Mouse (Mus musculus) neural tube, embryonic 13.5 days (tissue): Measurements from ENCODE around the gene Dusp23. TPM values are rescaled to one million over a fixed set of nuclear protein-coding genes. Genes with fewer than 3 reads are reported as not detected.

Experiments
- ATAC-seq: fragments of 200-750 bp; cut with Nextera tagmentation; 2 replicates; pipeline ENCODE4 v1.8.0; 2017; ENCODE audit warnings: low read depth, mild to moderate bottlenecking, moderate TSS enrichment, moderate library complexity
- H3K27ac ChIP-seq: fragments of 300-500 bp; sonication (generic); replicated peaks from 2 replicates; pipeline ENCODE4 v1.5.1; 2015; ENCODE audit warnings: moderate library complexity, mild to moderate bottlenecking, inconsistent platforms
- H3K27me3 ChIP-seq: fragments of 300-500 bp; sonication (generic); 2 replicates; pipeline ENCODE4 v1.6.1; 2015; ENCODE audit warnings: mild to moderate bottlenecking, inconsistent platforms
- H3K36me3 ChIP-seq: fragments of 300-500 bp; sonication (generic); 2 replicates; pipeline ENCODE4 v1.6.1; 2015; ENCODE audit warnings: mild to moderate bottlenecking, inconsistent platforms
- H3K4me1 ChIP-seq: fragments of 300-500 bp; sonication (generic); replicated peaks from 2 replicates; pipeline ENCODE4 v1.6.1; 2015; ENCODE audit warnings: inconsistent platforms
- H3K4me2 ChIP-seq: fragments of 300-500 bp; sonication (generic); 2 replicates; pipeline ENCODE4 v1.6.1; 2015; ENCODE audit warnings: inconsistent platforms, mild to moderate bottlenecking, moderate library complexity
- H3K4me3 ChIP-seq: fragments of 300-500 bp; sonication (generic); 2 replicates; pipeline ENCODE4 v1.5.1; 2015; ENCODE audit warnings: mild to moderate bottlenecking, inconsistent platforms
- H3K9ac ChIP-seq: fragments of 300-500 bp; sonication (generic); 2 replicates; pipeline ENCODE4 v1.6.1; 2015; ENCODE audit warnings: moderate library complexity, mild to moderate bottlenecking, inconsistent platforms
- H3K9me3 ChIP-seq: fragments of 300-500 bp; sonication (generic); 2 replicates; pipeline ENCODE4 v1.6.1; 2016; ENCODE audit warnings: inconsistent platforms
- WGBS: fragments of 180-500 bp; shearing (Covaris S2); methylation state at CpG from one replicate; pipeline ENCODE4 v1.1.7; 2015; 5-methylcytosine and 5-hydroxymethylcytosine counted together
- polyA plus RNA-seq: library from polyadenylated mRNA; unstranded; fragments of >200 nt; fragmentation: Nextera tagmentation; extraction: Ambion mirVana; gene quantifications from 2 replicates; pipeline ENCODE4 v1.2.1, GENCODE M21; 2015

Gene Dusp23
- polyA plus RNA-seq, 1 experiment from 2014 or later, result 20.1 TPM

DNA sequence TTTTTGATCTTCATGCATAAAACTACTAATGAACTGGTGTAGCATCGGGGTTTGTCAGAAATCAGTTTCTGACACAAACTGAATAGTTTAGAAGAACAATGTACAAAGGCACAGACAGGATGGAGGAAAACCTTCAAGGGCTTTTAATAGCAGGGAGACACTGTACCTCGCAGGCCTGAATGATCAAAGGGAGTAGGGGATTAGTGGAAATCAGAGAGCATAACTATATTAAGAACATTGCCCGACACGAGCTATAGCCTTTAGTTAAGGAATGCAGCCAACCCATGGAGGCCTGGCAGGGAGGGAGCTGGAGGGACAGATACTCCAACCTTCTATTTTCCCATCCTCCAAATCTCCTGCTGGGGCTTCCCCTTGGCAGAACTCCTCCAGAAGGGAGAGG is 14.5 kb upstream of the Dusp23 start:
- H3K27me3 ChIP-seq, result no peaks in the 10 kb centered on the region
- ATAC-seq, result no peak
- no peak overlapping the region for H3K9ac ChIP-seq
- no peak overlapping the region for H3K27ac ChIP-seq
- 68% methylated on average over 4 of the region's 4 CpGs for WGBS
- H3K36me3 ChIP-seq, result no peaks in the 10 kb centered on the region
- no peak overlapping the region for H3K4me2 ChIP-seq
- no peaks in the 10 kb centered on the region for H3K4me1 ChIP-seq
- H3K9me3 ChIP-seq, result no peaks in the 10 kb centered on the region
- H3K4me3 ChIP-seq, result no peak overlapping the region

DNA sequence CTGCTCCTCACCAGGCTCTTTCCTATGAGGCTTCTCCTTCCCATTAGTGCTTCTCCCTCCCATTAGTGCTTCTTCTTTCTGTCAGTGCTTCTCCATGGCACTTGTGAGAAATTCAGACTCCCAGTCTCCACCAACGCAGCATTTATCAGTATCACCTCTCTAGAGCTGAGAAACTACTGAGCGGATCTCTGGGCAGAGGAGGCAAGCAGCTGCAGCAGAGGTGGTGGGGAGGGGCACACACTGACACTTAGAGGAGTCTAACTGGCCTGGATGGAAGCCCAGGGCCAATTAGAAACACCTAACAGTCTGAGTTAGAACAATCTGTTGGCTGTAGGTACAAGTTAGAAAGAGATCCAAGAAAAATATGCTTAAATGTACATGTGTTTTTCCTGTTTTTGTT is 6.0 kb upstream of the Dusp23 start:
- Histone ChIP-seq H3K4me1 (peaks cover 10% of the 10 kb centered on the region; the same call in 1 of the 2 replicates), H3K9me3 (no peaks in the 10 kb centered on the region), H3K27me3 (no peaks in the 10 kb centered on the region), H3K36me3 (no peaks in the 10 kb centered on the region), H3K27ac (no peak overlapping the region), H3K9ac (no peak overlapping the region), H3K4me2 (no peak overlapping the region), H3K4me3 (no peak overlapping the region)
- 73% methylated on average over 2 of the region's 2 CpGs for WGBS
- no peak for ATAC-seq

DNA sequence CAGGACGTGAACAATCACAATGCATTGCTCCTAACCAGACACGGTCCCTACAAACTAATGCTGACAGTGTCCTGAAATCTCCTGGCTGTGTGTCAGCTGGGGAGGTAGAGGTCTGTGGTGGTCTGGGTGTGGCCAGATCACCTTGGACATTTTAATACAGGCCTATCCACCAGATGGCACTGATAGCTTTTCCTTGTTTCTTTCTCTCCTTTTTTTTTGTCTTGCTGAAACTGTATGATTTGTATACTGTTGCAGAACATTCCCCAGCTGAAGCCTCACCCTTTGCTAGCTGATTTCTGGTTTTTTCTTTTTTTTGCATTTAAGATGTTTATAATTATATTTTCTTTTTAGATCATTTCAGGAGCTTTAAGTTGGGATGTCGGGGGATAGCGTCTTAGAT is 5.0 kb upstream of the Dusp23 start:
- H3K4me2 ChIP-seq, result no peak overlapping the region
- H3K4me1 ChIP-seq, result peaks cover 10% of the 10 kb centered on the region; the same call in 1 of the 2 replicates
- H3K27ac ChIP-seq, result no peak overlapping the region
- WGBS, result 66% methylated on average over 4 of the region's 4 CpGs
- no peaks in the 10 kb centered on the region for H3K27me3 ChIP-seq
- no peaks in the 10 kb centered on the region for H3K36me3 ChIP-seq
- ATAC-seq, result no peak
- H3K9ac ChIP-seq, result no peak overlapping the region
- no peaks in the 10 kb centered on the region for H3K9me3 ChIP-seq
- H3K4me3 ChIP-seq, result no peak overlapping the region

DNA sequence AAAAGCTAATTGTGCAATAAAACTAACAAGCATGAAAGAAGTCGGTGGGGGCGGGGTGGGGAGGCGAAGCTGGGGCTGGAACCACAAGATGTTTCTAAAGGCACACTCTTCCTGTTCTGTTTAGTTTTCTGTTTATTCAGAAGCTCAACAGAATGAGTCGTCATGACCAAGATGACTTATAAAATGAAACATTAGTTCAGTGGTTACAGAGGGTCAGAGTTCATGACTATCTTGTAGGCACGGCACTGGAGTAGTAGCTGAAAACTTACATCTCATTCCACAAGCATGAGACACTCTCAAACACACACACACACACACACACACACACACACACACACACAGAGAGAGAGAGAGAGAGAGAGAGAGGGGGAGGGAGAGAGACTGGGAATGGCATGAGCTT is 3.5 kb upstream of the Dusp23 start:
- Histone ChIP-seq H3K27me3 (no peaks in the 10 kb centered on the region), H3K4me3 (no peak overlapping the region), H3K27ac (no peak overlapping the region), H3K4me2 (no peak overlapping the region), H3K36me3 (no peaks in the 10 kb centered on the region), H3K9me3 (no peaks in the 10 kb centered on the region), H3K9ac (no peak overlapping the region), H3K4me1 (peaks cover 16% of the 10 kb centered on the region)
- WGBS, result 88% methylated on average over 5 of the region's 5 CpGs
- ATAC-seq, result no peak

- 41% methylated on average over 4 of the region's 4 CpGs for WGBS
These were observed 2.5 kb upstream of the Dusp23 start for GRCm38 (mm10) chr1:172635258-172635657.

GRCm38 (mm10) chr1:172634136-172634535 is 1.4 kb upstream of the Dusp23 start:
- ATAC-seq, result no peak
- Histone ChIP-seq H3K4me3 (no peak overlapping the region), H3K36me3 (no peaks in the 10 kb centered on the region), H3K9me3 (no peaks in the 10 kb centered on the region), H3K4me2 (no peak overlapping the region), H3K27me3 (no peaks in the 10 kb centered on the region), H3K27ac (peak overlapping the region; percentile 25; the same call in 1 of the 2 replicates), H3K4me1 (peaks cover 19% of the 10 kb centered on the region), H3K9ac (no peak overlapping the region)
- WGBS, result 89% methylated on average over 2 of the region's 2 CpGs

More at GRCm38 (mm10) chr1:172635258-172635657, 2.5 kb upstream of the Dusp23 start:
- ATAC-seq, result no peak
- Histone ChIP-seq H3K9ac (no peak overlapping the region), H3K27ac (0 out of 2 replicates have a peak overlapping the region, but pooled peaks have one; percentile 23), H3K4me1 (peaks cover 16% of the 10 kb centered on the region), H3K36me3 (no peaks in the 10 kb centered on the region), H3K9me3 (no peaks in the 10 kb centered on the region), H3K27me3 (no peaks in the 10 kb centered on the region), H3K4me2 (0 out of 2 replicates have a peak overlapping the region, but pooled peaks have one; percentile 4), H3K4me3 (no peak overlapping the region)

GRCm38 (mm10) chr1:172631721-172632120 is 1.0 kb downstream of the Dusp23 start:
- 84% methylated on average over 5 of the region's 5 CpGs for WGBS
- H3K9ac ChIP-seq, result no peak overlapping the region
- peak overlapping the region; percentile 75 for H3K4me2 ChIP-seq

GRCm38 (mm10) chr1:172629831-172630230 is 2.9 kb downstream of the Dusp23 start:
- 80% methylated on average over 7 of the region's 7 CpGs for WGBS
- Histone ChIP-seq H3K9me3 (no peaks in the 10 kb centered on the region), H3K27ac (no peak overlapping the region), H3K27me3 (no peaks in the 10 kb centered on the region), H3K4me3 (no peak overlapping the region), H3K9ac (no peak overlapping the region), H3K4me2 (no peak overlapping the region), H3K4me1 (peaks cover 14% of the 10 kb centered on the region), H3K36me3 (no peaks in the 10 kb centered on the region)
- no peak for ATAC-seq

More at GRCm38 (mm10) chr1:172631721-172632120, 1.0 kb downstream of the Dusp23 start:
- Histone ChIP-seq H3K4me1 (peaks cover 19% of the 10 kb centered on the region), H3K27me3 (no peaks in the 10 kb centered on the region), H3K36me3 (no peaks in the 10 kb centered on the region), H3K4me3 (peak overlapping the region; percentile 78; the same call in 1 of the 2 replicates), H3K9me3 (no peaks in the 10 kb centered on the region), H3K27ac (no peak overlapping the region)
- no peak for ATAC-seq

DNA sequence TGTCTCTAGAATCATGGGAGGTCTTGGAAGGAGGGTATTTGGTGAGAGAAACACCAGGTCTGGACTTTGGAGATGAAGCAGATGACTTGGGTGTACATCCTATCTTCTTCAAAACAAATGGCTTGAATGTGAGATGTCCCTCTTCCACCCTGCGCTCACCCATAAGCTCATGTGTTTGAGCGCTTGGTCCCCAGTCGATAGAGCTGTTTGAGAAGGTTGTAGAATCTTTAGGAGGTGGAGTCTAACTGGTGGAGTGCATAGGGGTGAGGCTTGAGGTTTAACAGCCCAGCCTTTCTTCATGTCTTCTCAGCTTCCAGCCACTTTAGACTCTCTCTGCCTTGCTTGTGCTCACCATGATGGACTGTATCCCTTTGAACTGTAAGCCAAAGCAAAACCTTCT is 6.5 kb downstream of the Dusp23 start:
- H3K9ac ChIP-seq, result no peak overlapping the region
- 93% methylated on average over 3 of the region's 3 CpGs for WGBS

DNA sequence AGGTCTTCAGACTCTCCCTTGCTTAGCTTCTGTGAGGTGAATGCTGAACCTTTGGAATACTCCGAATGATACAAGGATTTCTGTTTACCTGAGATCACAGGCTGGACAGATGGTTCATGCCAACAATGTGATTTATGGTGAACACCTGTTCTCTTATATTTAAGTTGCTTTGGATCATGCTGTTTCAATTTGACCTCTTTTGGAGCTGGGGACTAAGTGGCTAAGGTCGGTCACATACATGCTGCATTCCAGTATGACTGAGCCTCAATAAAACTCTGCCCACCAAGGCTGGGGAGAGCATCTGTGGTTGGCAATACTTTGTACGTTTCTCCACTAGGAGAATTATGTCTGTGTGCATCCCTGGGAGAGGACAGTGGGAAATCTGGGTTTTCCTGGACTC is 8.7 kb downstream of the Dusp23 start:
- no peaks in the 10 kb centered on the region for H3K4me1 ChIP-seq
- no peaks in the 10 kb centered on the region for H3K9me3 ChIP-seq
- no peak overlapping the region for H3K4me3 ChIP-seq
- H3K4me2 ChIP-seq, result no peak overlapping the region
- H3K9ac ChIP-seq, result no peak overlapping the region
- no peak for ATAC-seq
- no peaks in the 10 kb centered on the region for H3K36me3 ChIP-seq
- 76% methylated on average over 3 of the region's 3 CpGs for WGBS
- H3K27me3 ChIP-seq, result no peaks in the 10 kb centered on the region
- H3K27ac ChIP-seq, result no peak overlapping the region

More for the DNA sequence above, 6.5 kb downstream of the Dusp23 start:
- no peaks in the 10 kb centered on the region for H3K36me3 ChIP-seq
- H3K4me1 ChIP-seq, result 0 out of 2 replicates have a peak, but pooled peaks cover 3% of the 10 kb centered on the region
- ATAC-seq, result no peak
- no peak overlapping the region for H3K4me3 ChIP-seq
- no peak overlapping the region for H3K4me2 ChIP-seq
- no peaks in the 10 kb centered on the region for H3K9me3 ChIP-seq
- no peak overlapping the region for H3K27ac ChIP-seq
- H3K27me3 ChIP-seq, result no peaks in the 10 kb centered on the region

GRCm38 (mm10) chr1:172623599-172623998 is 9.2 kb downstream of the Dusp23 start:
- no peaks in the 10 kb centered on the region for H3K9me3 ChIP-seq
- no peaks in the 10 kb centered on the region for H3K36me3 ChIP-seq
- no peak overlapping the region for H3K4me3 ChIP-seq
- no peak overlapping the region for H3K4me2 ChIP-seq
- no peak overlapping the region for H3K27ac ChIP-seq
- no peaks in the 10 kb centered on the region for H3K27me3 ChIP-seq
- WGBS, result 73% methylated on average over 5 of the region's 5 CpGs
- no peaks in the 10 kb centered on the region for H3K4me1 ChIP-seq
- no peak overlapping the region for H3K9ac ChIP-seq
- no peak for ATAC-seq

DNA sequence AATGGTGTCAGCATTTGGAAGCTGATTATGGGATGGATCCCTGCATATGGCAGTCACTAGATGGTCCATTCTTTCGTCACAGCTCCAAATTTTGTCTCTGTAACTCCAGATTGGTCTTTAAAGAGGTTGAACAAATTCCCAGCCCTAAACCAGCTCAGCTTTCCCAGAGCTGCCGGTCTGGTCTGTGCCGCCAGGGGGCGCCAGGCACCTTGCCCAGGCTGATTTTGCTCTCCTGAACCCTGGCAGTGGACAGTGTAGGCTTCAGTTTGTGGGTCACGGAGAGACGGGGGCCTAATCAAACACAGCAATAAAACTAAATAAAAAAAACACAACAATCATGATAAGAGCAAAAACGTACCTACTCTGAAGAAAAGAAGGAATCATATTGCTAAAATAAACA is 13.5 kb downstream of the Dusp23 start:
- Histone ChIP-seq H3K4me2 (no peak overlapping the region), H3K4me1 (peaks cover 38% of the 10 kb centered on the region), H3K27me3 (no peaks in the 10 kb centered on the region), H3K9ac (no peak overlapping the region), H3K4me3 (no peak overlapping the region), H3K9me3 (no peaks in the 10 kb centered on the region), H3K27ac (no peak overlapping the region), H3K36me3 (no peaks in the 10 kb centered on the region)
- no peak for ATAC-seq
- 18% methylated on average over 7 of the region's 7 CpGs for WGBS

GRCm38 (mm10) chr1:172618141-172618540 is 14.6 kb downstream of the Dusp23 start:
- 18% methylated on average over 4 of the region's 4 CpGs for WGBS
- ATAC-seq, result no peak
- Histone ChIP-seq H3K9me3 (no peaks in the 10 kb centered on the region), H3K27me3 (no peaks in the 10 kb centered on the region), H3K27ac (peak overlapping the region; percentile 18; the same call in 1 of the 2 replicates), H3K4me2 (no peak overlapping the region), H3K36me3 (no peaks in the 10 kb centered on the region), H3K4me1 (peaks cover 38% of the 10 kb centered on the region), H3K4me3 (no peak overlapping the region), H3K9ac (no peak overlapping the region)
